Comparison of ENCODE assay signal across 12 mouse cellular contexts in the genomic region with DNA sequence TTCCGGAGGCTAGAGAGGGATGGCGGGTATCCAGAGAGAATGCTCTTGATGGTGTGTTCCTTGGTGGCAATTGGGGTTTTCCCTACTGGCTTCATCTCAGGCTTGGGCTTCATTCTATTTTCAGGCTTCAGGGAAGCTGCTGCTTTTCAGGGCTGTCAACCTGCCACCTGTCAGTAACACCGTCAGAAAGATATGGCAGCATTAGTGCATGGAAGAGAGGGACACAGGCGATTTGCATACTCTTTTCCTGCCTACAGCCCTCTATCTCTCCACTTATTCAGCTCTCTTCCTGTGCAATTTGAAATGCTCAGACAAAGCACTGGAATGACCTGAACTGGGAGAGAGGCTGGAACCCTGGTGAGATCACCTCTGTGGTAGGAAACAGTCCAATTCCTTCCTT.
"Had no signal": no experiment of that assay in that cellular context is flagged by ENCODE, and none has a peak within 500 bp of the region (broad histone marks: within the 10 kb centered on the region; RNA-seq: fewer than 3 reads in every experiment).

No protein-coding gene starts in this region.

- H3K27ac ChIP-seq: limb, embryonic 15.5 days; liver, embryonic 12.5 days; midbrain, embryonic 10.5 days had no signal

- H3K9ac ChIP-seq: limb, embryonic 15.5 days; liver, embryonic 12.5 days; lung, embryonic 14.5 days had no signal

- DNase-seq: kidney, postnatal 25 days; layer of hippocampus, postnatal 36 days; lung, embryonic 14.5 days; lung, postnatal 10 days; lung, postnatal 4 days; midbrain, embryonic 14.5 days; right cerebral cortex, adult 18-20 months; right cerebral cortex, postnatal 25 days; thymus, postnatal 4 days had no signal

- H3K4me2 ChIP-seq: limb, embryonic 15.5 days; liver, embryonic 12.5 days; lung, embryonic 14.5 days had no signal

- H3K4me1 ChIP-seq: limb, embryonic 15.5 days; midbrain, embryonic 10.5 days had no signal

- H3K9me3 ChIP-seq: limb, embryonic 15.5 days; liver, embryonic 12.5 days; midbrain, embryonic 10.5 days had no signal

- H3K36me3 ChIP-seq: limb, embryonic 15.5 days; liver, embryonic 12.5 days; midbrain, embryonic 10.5 days had no signal

- H3K4me3 ChIP-seq: limb, embryonic 15.5 days; liver, embryonic 12.5 days; midbrain, embryonic 10.5 days had no signal

- H3K27me3 ChIP-seq: limb, embryonic 15.5 days; liver, embryonic 12.5 days had no signal

- ATAC-seq: liver, embryonic 12.5 days had no signal
